Mouse (Mus musculus) kidney, adult 18-20 months (tissue): ENCODE measurements around the gene Mag.
"Not testable (repeated sequence)": the region's sequence is repeated elsewhere in the genome, so short reads cannot be mapped to it uniquely, and the experiment has no call there.

Experiments used
- DNase-seq: peaks from one replicate; pipeline ENCODE4 v3.0.0; 2021

Mag gene

DNA sequence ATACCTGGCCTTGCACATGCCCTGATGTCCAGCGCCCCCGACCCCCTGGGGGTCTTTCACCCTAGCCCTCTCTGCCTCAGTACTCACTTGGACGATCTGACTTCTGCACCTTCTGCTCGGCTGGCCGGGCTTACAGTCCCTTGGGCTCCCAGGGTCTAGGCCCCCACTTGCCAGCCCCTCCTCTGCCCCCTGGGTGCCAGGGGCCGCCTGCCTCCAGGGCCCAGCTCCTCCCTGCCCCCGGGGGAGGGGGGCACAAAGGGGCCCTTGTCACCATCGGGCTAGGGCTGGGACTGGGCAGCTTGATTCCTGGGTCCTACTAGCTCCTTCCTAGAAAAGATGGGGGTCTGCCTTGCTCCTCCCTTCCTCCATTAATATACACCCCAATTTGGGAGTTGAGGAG, at the start of gene Mag:
Mag (minus strand) TSS at position 142 of the 400 bp plus-strand sequence.
- no peak for DNase-seq

GRCm38 (mm10) chr7:30964366-30964765, 49.7 kb upstream of the Mag start:
- no peak for DNase-seq

- no peak for DNase-seq
Measured at GRCm38 (mm10) chr7:30962862-30963261, 48.2 kb upstream of the Mag start.

- no peak for DNase-seq
Measured at GRCm38 (mm10) chr7:30959786-30960349, 45.2 kb upstream of the Mag start.

DNA sequence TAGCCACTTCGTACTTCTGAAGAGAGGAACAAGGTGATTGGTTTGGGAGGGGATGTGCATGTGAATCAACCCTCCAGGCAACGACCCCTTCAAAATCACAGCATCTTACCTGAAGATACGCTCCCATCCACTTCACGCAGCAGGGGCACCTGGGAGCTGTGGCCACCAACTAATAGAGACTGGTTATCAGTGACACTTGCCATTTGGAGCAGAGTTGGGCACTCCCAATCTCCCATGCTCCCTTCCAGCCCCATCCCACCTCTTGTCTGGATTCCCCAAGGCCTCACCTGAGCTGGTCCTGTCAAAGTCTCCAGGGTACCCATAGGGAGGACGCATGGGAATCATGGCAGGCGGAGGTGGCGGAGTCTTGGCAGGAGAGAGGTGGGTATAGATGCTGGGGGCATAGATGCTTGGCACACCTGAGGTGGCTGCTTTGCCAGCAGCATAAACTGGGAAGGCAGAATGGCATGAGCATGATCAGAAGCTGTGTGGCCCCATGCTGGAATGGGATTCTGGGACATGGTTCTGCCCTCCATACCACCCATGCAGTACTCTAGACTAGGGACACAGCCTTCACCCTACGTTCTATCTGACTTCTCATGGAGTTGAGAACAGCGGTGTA, 44.3 kb upstream of the Mag start:
- no peak for DNase-seq

DNA sequence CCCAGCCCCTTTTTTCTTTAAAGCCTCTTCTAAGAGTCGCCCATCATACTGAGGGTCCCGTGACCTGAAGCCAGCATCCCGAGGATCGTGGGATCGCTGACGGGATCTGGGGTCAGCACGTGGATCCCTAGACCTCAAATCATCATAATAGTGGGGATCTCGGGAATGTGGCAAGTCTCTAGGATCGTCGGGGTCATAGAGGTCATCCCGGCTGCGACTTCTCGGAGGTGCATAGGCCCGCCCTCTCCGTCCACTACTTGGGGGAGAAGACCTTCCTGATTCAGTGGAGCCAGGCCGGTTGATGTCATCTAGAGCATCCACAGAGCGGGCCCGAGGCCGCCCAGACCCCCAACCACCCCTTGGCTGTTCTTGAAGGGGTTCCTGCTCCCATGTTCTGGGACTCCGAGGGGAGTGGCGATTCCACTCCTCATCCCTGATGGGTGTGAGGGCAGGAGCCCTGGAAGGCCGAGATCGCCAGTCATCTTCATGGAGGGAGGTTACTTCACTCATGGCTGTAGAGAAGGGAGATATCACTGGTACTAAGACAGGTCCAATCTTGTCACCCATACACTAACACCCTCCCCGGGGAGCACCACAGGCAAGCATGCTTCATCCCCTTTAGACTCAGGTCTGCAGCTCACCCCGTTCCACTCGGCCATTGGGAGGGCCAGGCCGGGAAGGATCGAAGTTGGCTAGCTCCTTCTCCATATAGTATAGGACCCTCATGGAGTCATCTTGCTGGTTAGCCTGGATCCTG, 43.6 kb upstream of the Mag start:
- no peak for DNase-seq

DNA sequence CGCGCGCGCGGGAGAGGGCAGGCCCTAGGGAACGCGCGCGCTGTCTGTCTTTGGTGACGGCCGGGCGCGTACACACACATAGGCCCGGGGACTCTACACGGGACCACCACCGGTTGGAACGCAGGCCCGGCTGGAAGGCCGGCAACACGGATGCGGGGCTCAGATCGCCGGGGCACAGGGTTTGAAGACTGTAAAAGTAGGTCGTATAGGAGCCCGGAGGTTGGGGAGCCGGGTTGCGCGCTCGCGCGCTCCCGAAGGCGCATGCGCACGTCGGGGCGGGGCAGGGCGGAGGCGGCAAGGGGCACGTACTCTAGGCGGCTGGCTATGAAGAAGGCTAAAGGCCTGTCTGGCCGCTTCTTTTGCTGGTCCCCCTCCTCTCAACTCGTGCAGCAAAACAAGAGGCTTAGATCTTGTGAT, 42.7 kb upstream of the Mag start:
- peak; percentile 98 for DNase-seq

GRCm38 (mm10) chr7:30956756-30957366, 42.2 kb upstream of the Mag start, which contains the start of gene Usf2:
Gene Usf2 (minus strand): TSS chr7:30956803.
- DNase-seq = peak; percentile 81

- DNase-seq = no peak
Measured at GRCm38 (mm10) chr7:30956357-30956751, 41.7 kb upstream of the Mag start.

DNA sequence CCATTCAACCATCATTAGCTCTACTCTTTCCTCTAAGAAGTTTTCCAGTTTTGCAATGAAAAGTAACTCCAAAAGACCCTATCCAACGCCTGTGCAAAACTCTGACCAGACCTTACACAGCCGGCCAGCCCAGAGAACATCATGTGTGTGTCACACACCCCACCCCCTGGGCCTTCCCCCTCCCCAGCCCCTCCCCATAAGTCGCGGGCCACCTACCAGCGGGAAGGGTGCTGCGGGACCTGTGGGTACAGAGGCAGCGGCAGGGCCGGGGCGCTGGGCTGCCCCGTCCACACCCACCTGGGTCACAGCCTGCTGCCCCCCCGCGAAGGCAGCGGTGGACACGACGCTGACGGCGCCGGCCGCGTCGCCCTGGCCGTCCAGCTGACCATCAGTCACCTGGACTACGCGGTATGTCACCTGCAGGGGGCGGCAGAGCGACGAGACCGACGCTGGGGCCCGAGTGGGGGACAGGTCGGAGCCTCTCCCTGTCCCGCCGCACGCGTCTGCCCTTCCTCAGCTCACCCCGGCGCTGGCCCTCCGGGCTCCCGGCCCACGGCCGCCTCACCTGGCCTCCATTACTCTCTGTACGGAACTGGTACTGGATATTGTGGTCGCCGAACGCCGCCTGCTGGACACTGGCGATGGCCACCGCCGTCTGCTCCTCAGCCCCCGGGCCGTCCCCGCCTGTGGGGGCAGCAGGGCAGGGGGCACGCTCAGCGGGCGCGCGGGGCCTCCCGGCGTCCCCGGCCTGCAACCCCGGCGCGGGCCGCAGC, 41.1 kb upstream of the Mag start:
- peak; percentile 94 for DNase-seq

- DNase-seq = no peak
Measured at GRCm38 (mm10) chr7:30954971-30955520, 40.4 kb upstream of the Mag start.

DNA sequence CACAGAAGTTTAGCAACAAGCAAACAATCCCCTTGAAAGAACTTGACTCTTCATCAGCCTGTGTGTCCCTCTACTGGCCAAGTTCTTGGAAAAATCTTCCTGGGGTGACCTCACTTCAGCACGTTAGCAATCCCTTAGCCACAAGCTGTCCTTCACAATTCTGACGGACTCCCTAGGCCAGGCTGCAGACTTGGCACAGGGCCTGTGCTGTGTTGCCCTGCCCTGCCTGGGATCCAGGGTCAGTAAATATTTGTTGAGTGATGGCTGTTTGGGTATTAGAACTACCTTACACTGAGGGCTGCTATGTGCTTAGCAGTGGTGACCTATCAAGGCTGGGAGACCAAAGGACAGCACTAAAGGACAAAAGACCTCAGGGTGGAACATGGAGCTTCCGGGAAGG, 39.4 kb upstream of the Mag start:
- no peak for DNase-seq

DNA sequence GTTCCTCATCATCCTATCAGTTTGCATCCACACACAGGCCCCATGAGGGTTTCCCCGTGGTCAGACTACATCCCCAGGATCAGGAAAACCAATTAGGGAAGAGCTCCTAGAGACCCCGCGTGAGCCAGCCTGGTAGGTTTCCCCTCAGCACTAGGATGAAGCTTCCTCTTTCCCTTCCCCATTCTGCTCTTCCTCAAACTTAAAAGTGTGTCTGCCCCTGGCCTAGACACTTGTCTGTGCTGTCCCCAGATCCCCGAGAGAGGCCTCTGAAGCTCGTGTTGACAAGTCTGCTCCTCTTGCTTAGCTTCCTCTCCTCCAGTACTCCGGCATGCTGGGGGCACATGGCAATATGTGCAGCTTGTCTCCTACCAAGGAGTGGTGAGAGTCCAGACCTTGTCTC, 38.8 kb upstream of the Mag start:
- DNase-seq = no peak

GRCm38 (mm10) chr7:30952441-30953265, 38.0 kb upstream of the Mag start:
- no peak for DNase-seq

DNA sequence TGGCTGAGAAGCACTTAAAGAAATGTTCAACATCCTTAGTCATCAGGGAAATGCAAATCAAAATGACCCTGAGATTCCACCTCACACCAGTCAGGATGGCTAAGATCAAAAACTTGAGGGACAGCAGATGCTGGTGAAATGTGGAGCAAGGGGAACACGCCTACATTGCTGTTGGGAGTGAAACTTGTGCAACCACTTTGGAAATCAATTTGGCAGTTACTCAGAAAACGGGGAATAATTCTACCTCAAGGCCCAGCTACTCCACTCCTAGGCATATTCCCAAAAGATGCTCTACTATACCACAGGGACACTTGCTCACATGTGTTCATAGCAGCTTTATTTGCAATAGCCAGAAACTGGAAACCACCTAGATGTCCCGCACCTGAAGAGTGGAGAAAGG, 35.2 kb upstream of the Mag start:
- DNase-seq = not testable (repeated sequence)

- no peak for DNase-seq
Measured at GRCm38 (mm10) chr7:30945876-30946275, 31.2 kb upstream of the Mag start.

- DNase-seq = not testable (repeated sequence)
Measured at GRCm38 (mm10) chr7:30945466-30945865, 30.8 kb upstream of the Mag start.

- DNase-seq = not testable (repeated sequence)
Measured at GRCm38 (mm10) chr7:30944706-30945105, 30.0 kb upstream of the Mag start.

- no peak for DNase-seq
Measured at GRCm38 (mm10) chr7:30943909-30944635, 29.4 kb upstream of the Mag start, which contains the start of gene Hamp. Gene Hamp (minus strand): TSS chr7:30944032.

DNA sequence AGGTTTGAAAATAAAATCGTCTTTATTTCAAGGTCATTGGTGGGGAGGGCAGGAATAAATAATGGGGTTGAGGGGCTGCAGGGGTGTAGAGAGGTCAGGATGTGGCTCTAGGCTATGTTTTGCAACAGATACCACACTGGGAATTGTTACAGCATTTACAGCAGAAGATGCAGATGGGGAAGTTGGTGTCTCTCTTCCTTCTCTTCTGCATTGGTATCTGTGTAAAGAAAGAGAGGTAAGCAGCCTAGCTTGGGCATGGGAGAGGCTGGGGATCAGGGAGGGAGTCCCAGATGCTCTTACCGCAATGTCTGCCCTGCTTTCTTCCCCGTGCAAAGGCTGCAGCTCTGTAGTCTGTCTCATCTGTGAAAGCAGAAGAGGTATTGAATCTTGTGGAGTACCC, 27.7 kb upstream of the Mag start:
- not testable (repeated sequence) for DNase-seq

- DNase-seq = not testable (repeated sequence)
Measured at GRCm38 (mm10) chr7:30940070-30940469, 25.4 kb upstream of the Mag start.
